Mouse (Mus musculus) midbrain, embryonic 11.5 days (tissue): ENCODE results near the gene Gm49416. TPM values are rescaled to one million over a fixed set of nuclear protein-coding genes. Genes with fewer than 3 reads are reported as not detected.
A peak's percentile ranks its signal among the peaks of the same experiment; 100 is the strongest.
"Not testable (repeated sequence)": the region's sequence is repeated elsewhere in the genome, so short reads cannot be mapped to it uniquely, and the experiment has no call there.

ENCODE experiments used
- ATAC-seq: fragments of 200-750 bp; cut with Nextera tagmentation; 2 replicates; pipeline ENCODE4 v1.8.0; 2017; ENCODE audit warnings: moderate TSS enrichment, moderate library complexity; ENCODE audit not compliant: low FRiP score
- DNase-seq: peaks from one replicate; pipeline ENCODE4 v3.0.0; 2015; ENCODE audit warnings: low spot score; ENCODE audit errors: missing footprints
- H3K27ac ChIP-seq: fragments of 300-500 bp; sonication (generic); 2 replicates; pipeline ENCODE4 v1.5.1; 2014; ENCODE audit warnings: low read depth, low read length
- H3K27me3 ChIP-seq: fragments of 300-500 bp; sonication (generic); 2 replicates; pipeline ENCODE4 v1.6.1; 2014; ENCODE audit warnings: mild to moderate bottlenecking, low read length, moderate library complexity, mixed read lengths; ENCODE audit not compliant: control insufficient read depth, insufficient read depth
- H3K36me3 ChIP-seq: fragments of 300-500 bp; sonication (generic); 2 replicates; pipeline ENCODE4 v1.6.1; 2014; ENCODE audit warnings: mild to moderate bottlenecking, low read length, moderate library complexity, mixed read lengths; ENCODE audit not compliant: control insufficient read depth, insufficient read depth
- H3K4me1 ChIP-seq: fragments of 300-500 bp; sonication (generic); 2 replicates; pipeline ENCODE4 v1.6.1; 2014; ENCODE audit warnings: low read length; ENCODE audit not compliant: control insufficient read depth, insufficient read depth
- H3K4me2 ChIP-seq: fragments of 300-500 bp; sonication (generic); 2 replicates; pipeline ENCODE4 v1.6.1; 2014; ENCODE audit warnings: mild to moderate bottlenecking, moderate library complexity
- H3K4me3 ChIP-seq: fragments of 300-500 bp; sonication (generic); 2 replicates; pipeline ENCODE4 v1.5.1; 2014; ENCODE audit warnings: low read depth, low read length
- H3K9ac ChIP-seq: fragments of 300-500 bp; sonication (generic); 2 replicates; pipeline ENCODE4 v1.6.1; 2014; ENCODE audit warnings: low read length
- H3K9me3 ChIP-seq: fragments of 300-500 bp; sonication (generic); 2 replicates; pipeline ENCODE4 v1.6.1; 2016; ENCODE audit warnings: low read length; ENCODE audit not compliant: control insufficient read depth
- WGBS: fragments of 180-500 bp; shearing (Covaris S2); extraction: QIAGEN DNeasy Blood & Tissue Kit; methylation state at CpG from one replicate; pipeline ENCODE4 v1.1.7; 2014; 5-methylcytosine and 5-hydroxymethylcytosine counted together
- polyA plus RNA-seq: library from polyadenylated mRNA; unstranded; fragments of >200 nt; fragmentation: Nextera tagmentation; extraction: Ambion mirVana; gene quantifications from 2 replicates; pipeline ENCODE4 v1.2.1, GENCODE M21; 2014

Gene Gm49416
- polyA plus RNA-seq, 1 experiment from 2014 or later, result not detected

DNA sequence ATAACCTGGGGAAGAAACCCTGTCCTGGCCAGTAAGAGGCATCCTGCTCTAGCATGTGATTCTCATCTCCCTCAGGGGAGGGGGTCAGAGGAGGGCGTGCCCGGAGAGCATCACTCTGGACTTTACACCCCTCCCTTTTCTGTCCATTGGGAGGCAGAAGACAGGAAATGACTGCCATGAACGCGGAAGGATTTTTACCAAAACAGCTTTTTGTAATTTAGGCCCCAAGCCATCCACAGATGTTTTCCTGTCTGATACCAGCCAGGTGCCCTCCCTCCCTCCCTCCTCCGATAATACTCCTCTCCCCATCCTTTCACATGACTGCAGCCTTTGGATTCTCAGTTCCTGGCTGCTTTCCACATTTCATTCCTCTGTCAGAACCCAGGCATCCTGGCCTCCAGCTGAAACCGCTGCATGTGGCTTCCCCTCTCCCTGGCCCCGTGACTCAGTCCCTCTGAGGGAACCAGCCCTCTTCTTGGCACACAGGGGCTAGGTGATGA, 38.3 kb upstream of the Gm49416 start, which contains the start of gene Lrrn4cl:
TSS of gene Lrrn4cl (plus strand) at position 367 of the 500 bp plus-strand sequence.
- H3K4me2 ChIP-seq, result no peak within 1 kb of the TSS
- H3K36me3 ChIP-seq, result peaks cover 15% of the 10 kb centered on the region
- no peak within 1 kb of the TSS for H3K4me3 ChIP-seq
- 47% methylated on average over 7 of the region's 7 CpGs for WGBS
- H3K27me3 ChIP-seq, result no peaks in the 10 kb centered on the region
- H3K4me1 ChIP-seq, result no peaks in the 10 kb centered on the region
- ATAC-seq (peak; percentile 48; the same call in 1 of the 2 replicates), DNase-seq (no peak)
- no peak within 1 kb of the TSS for H3K27ac ChIP-seq
- no peaks in the 10 kb centered on the region for H3K9me3 ChIP-seq
- no peak within 1 kb of the TSS for H3K9ac ChIP-seq

DNA sequence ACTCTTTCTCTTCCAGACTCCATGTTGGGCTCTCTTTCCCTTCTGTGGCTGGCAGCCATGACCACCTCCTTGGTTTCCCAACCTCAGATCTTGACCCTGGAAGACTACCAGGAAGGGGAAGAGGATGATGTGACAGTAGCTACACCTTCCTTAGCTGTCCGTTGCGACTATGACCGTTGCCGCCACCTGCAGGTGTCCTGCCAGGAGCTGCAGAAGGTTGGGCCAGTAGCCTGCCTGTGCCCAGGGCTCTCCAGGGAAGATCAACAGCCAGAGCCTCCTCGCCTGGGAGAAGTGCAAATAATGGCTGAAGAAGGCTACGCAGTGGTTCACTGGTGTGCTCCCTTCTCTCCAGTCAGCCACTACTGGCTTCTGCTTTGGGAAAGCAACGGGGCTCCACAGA, 37.1 kb upstream of the Gm49416 start:
- H3K27ac ChIP-seq, result no peak overlapping the region
- H3K4me1 ChIP-seq, result no peaks in the 10 kb centered on the region
- 59% methylated on average over 7 of the region's 7 CpGs for WGBS
- H3K9ac ChIP-seq, result no peak overlapping the region
- no peak overlapping the region for H3K4me2 ChIP-seq
- DNase-seq, result no peak
- no peak for ATAC-seq
- H3K36me3 ChIP-seq, result peaks cover 10% of the 10 kb centered on the region
- no peak overlapping the region for H3K4me3 ChIP-seq
- H3K27me3 ChIP-seq, result no peaks in the 10 kb centered on the region
- H3K9me3 ChIP-seq, result no peaks in the 10 kb centered on the region

DNA sequence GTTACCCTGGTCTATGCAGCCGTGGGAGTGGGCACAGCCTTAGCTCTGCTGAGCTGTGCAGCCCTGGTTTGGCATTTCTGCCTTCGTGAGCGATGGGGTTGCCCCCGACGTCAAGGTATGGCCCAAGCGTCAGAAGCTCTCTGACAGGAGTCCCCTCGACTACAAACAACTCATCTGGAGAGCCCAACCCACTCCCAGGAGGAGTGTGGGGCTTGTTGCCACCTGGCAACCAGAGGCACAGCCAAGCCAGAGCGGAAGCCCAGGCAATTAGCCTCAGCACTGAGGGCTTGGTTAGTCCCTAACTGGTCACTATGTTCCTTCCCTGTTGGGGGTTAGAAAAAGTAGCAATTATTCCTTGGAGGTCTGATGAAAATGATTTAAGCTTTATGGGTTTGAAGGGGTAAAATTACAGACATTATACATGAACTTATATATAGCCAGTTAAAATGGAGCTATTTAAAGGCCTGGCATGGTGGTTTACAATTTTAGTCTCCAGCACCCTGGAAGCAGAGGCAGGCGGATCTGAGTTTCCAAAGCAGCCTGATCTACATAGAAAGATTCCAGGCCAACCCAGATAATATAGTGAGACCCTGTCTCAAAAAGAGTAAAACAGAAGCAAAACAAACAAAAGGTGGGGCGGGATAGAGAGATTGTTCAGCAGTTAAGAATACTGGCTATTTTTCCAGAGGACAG, 36.3 kb upstream of the Gm49416 start:
- no peak overlapping the region for H3K4me3 ChIP-seq
- no peaks in the 10 kb centered on the region for H3K27me3 ChIP-seq
- no peak overlapping the region for H3K27ac ChIP-seq
- H3K4me1 ChIP-seq, result no peaks in the 10 kb centered on the region
- 60% methylated on average over 10 of the region's 10 CpGs for WGBS
- no peak overlapping the region for H3K4me2 ChIP-seq
- H3K36me3 ChIP-seq, result peaks cover 6% of the 10 kb centered on the region
- no peak overlapping the region for H3K9ac ChIP-seq
- H3K9me3 ChIP-seq, result no peaks in the 10 kb centered on the region
- DNase-seq (no peak), ATAC-seq (no peak)

DNA sequence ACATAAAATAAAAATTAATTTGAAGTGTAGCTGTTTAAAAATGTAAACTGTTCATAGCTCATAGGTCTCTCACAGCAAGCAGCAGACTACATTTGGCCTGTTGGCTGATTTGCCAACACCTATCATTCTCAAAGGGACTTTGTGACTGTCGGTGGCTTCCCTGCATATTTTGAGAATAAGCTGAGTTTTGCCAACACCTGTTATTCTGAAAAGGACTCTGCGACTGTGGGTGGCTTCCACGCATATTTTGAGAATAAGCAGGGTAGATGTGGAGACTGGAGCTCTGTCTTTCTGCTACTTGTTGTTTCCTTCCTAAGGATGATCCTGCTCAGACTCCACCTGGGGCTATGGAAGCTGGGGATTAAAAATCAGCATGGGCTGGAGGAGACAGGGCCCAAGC, 35.6 kb upstream of the Gm49416 start:
- ATAC-seq (no peak), DNase-seq (no peak)
- Histone ChIP-seq H3K9ac (no peak overlapping the region), H3K27me3 (no peaks in the 10 kb centered on the region), H3K4me2 (no peak overlapping the region), H3K27ac (no peak overlapping the region), H3K4me1 (no peaks in the 10 kb centered on the region), H3K9me3 (no peaks in the 10 kb centered on the region), H3K4me3 (no peak overlapping the region), H3K36me3 (peaks cover 3% of the 10 kb centered on the region)
- WGBS, result 84% methylated on average over 3 of the region's 3 CpGs

DNA sequence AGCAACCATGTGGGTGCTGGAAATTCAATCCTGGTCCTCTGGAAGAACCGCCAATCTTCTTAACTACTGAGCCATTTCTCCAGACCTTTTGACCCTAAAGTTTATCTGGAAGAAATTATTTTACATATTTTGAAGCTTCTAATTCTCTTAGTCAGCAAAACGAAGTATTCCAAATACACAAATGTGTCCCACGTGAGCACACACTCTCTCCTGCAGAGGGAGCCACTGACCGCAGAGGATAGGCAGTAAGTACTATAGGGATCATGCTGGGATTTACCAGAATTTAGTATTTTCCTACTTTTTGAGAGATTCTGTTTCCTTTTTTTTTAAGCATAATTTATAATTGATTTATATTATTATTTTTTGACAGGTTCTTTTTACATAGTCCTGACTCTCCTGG, 31.0 kb upstream of the Gm49416 start:
- no peak for ATAC-seq
- Histone ChIP-seq H3K4me2 (no peak overlapping the region), H3K27me3 (no peaks in the 10 kb centered on the region), H3K27ac (no peak overlapping the region), H3K36me3 (no peaks in the 10 kb centered on the region), H3K4me3 (no peak overlapping the region), H3K9ac (no peak overlapping the region), H3K4me1 (no peaks in the 10 kb centered on the region), H3K9me3 (no peaks in the 10 kb centered on the region)
- peak; percentile 88 for DNase-seq
- 47% methylated on average over 4 of the region's 4 CpGs for WGBS

DNA sequence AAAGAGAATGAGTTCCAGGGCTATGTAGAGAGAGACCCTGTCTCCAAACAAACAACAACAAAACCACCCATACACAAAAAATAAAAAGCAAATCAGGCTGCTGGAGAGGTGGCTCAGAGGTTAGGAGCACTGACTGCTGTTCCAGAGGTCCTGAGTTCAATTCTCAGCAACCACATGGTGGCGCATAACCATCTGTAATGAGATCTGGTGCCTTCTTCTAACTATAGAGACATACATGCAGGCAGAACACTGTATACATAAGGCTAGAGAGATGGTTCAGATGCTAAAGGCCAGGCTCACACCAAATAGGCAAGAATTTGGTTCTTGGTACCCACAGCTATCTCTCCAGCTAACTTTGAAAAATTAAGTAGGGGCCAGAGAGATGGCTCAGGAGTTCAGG, 29.7 kb upstream of the Gm49416 start:
- ATAC-seq (no peak), DNase-seq (no peak)
- Histone ChIP-seq H3K27me3 (no peaks in the 10 kb centered on the region), H3K4me2 (no peak overlapping the region), H3K4me1 (no peaks in the 10 kb centered on the region), H3K9ac (no peak overlapping the region), H3K27ac (no peak overlapping the region), H3K36me3 (no peaks in the 10 kb centered on the region), H3K4me3 (no peak overlapping the region), H3K9me3 (no peaks in the 10 kb centered on the region)
- 16% methylated on average over 1 of the region's 1 CpGs for WGBS

DNA sequence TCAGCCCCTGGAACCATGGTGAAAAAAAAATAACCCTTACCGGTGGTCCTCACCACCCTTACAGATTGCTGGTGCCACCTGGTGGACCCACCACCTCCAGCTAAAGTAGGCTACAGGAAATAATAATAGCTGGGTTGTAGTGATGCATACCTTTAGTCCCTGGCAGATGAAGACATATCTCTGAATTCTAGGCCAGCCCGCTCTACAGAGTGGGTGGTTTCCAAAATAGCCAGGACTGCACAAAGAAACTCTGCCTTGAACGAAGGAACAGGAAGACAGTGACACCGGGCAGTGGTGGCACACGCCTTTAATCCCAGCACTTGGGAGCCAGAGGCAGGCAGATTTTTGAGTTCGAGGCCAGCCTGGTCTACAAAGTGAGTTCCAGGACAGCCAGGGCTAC, 24.5 kb upstream of the Gm49416 start:
- H3K9ac ChIP-seq, result no peak overlapping the region
- no peak overlapping the region for H3K4me2 ChIP-seq
- H3K4me1 ChIP-seq, result no peaks in the 10 kb centered on the region
- no peak overlapping the region for H3K27ac ChIP-seq
- 83% methylated on average over 6 of the region's 6 CpGs for WGBS
- H3K27me3 ChIP-seq, result no peaks in the 10 kb centered on the region
- no peak overlapping the region for H3K4me3 ChIP-seq
- no peaks in the 10 kb centered on the region for H3K36me3 ChIP-seq
- no peaks in the 10 kb centered on the region for H3K9me3 ChIP-seq
- no peak for DNase-seq
- no peak for ATAC-seq

DNA sequence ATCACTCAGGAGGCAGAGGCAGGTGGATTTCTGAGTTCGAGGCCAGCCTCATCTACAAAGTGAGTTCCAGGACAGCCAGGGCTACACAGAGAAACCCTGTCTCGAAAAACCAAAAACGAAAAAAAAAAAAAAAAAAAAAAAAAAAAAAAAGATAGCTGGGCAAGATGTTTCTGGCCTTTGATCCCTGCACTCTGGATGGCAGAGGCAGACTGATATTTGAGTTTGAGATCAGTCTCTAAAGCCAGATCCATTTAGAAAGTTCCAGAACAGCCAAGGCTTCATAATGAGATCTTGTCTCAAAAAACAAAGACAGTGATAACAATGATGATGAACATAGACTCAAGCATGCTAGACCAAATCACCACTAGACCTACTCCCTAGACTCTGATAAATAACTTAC, 18.3 kb upstream of the Gm49416 start:
- not testable (repeated sequence) for H3K4me2 ChIP-seq, H3K27ac ChIP-seq, H3K4me1 ChIP-seq, H3K9me3 ChIP-seq, H3K9ac ChIP-seq, H3K36me3 ChIP-seq, ATAC-seq, H3K27me3 ChIP-seq, DNase-seq
- 77% methylated on average over 3 of the region's 3 CpGs for WGBS
- H3K4me3 ChIP-seq, result peak overlapping the region; percentile 98; the same call in 1 of the 2 replicates

DNA sequence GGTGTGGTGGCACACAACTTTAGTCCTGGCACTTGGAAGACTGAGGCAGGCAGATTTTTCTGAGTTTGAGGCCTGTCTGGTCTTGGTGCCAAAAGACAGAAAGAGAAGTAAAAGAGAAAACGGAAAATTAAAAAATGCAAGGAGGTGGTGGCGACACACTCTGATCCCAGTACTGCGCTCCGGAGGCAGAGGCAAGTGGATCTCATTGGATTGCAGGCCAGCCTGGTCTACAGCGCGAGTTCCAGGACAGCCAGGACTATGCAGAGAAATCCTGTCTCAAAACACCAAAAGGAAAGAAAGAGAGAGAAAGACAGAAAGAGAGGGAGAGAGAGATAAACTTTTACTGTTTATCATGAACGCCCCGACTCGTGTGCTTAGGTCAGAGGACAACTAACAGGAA, 17.9 kb upstream of the Gm49416 start:
- Histone ChIP-seq H3K4me3 (peak overlapping the region; percentile 98), H3K36me3 (peaks cover 5% of the 10 kb centered on the region; the same call in 1 of the 2 replicates), H3K27ac (peak overlapping the region; percentile 15; the same call in 1 of the 2 replicates), H3K4me2 (peak overlapping the region; percentile 96), H3K4me1 (peaks cover 6% of the 10 kb centered on the region), H3K9me3 (no peaks in the 10 kb centered on the region), H3K9ac (peak overlapping the region; percentile 93), H3K27me3 (no peaks in the 10 kb centered on the region)
- 67% methylated on average over 9 of the region's 9 CpGs for WGBS
- peak; percentile 36 for ATAC-seq
- no peak for DNase-seq
